Mouse (Mus musculus) lung, postnatal 0 days (tissue): ENCODE results near the gene Kcnk1.

ENCODE experiments used
- CTCF ChIP-seq: IDR thresholded peaks from 2 replicates; pipeline ENCODE4 v1.5.1; 2016; ENCODE audit warnings: antibody characterized with exemption, mild to moderate bottlenecking
- EP300 ChIP-seq: IDR thresholded peaks from 2 replicates; pipeline ENCODE4 v1.6.1; 2016; ENCODE audit warnings: antibody characterized with exemption, mild to moderate bottlenecking, control low read depth

GRCm38 (mm10) chr8:126053911-126054310 is 58.9 kb downstream of the Kcnk1 start:
- TF ChIP-seq CTCF (no peak), EP300 (no peak)
